Mouse (Mus musculus) T-helper 17 cell (primary cell): ENCODE data around the gene Ranbp9.

ENCODE experiments used
- in situ Hi-C, 2 experiments: fragments of 300-600 bp; cut with MboI, MseI; formaldehyde crosslinking; loops; 1 replicate in 1 of 2; 2 replicates in 1 of 2; pipeline ENCODE4 v1.15.1; 2025; ENCODE audit warnings: high pct_unique_total_duplicates in 2 of 2

The Ranbp9 gene

GRCm38 (mm10) chr13:43480957-43481858, at the start of gene Ranbp9:
Gene Ranbp9, minus strand, starts transcription at chr13:43481282.
- in situ Hi-C loops = loop anchor here in 1 of 2 experiments (5.0 kb wide), 3 partner anchors 34 to 79 kb away; no protein-coding TSS in a partner anchor

DNA sequence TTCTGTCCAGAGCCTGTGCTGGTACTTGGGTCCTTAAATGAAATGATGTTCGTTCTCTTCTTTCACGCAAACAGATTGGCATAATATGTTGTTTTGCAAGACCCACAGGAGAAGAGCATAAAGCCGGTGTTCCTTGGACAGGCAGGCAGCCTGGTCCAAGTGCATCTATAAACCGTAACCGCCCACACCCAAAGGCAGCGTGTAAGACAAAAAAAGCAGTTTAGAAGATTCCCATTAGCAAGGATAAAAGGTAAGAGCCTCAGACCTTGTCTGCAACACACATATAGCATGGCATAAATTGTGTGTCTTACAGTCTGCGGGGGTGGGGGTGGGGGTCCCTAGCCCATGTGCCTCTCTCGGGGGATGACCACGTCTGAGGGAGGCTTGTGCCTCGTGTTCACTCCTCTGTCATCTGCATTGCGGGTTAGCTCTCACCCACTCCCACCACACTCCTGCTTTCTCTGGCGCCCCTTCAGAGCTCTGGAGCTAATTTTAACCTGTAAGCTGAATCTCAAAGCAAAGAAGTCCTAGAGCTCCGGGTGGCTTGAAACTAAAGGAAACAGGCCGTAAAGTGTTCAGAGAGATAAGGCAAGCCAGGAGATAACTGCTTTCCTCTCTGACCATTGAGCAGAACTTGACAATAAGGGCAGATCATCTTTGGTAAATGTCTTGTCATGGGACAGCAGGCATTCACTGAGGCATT, 49.2 kb upstream of the Ranbp9 start:
- in situ Hi-C loops = no loop called here

DNA sequence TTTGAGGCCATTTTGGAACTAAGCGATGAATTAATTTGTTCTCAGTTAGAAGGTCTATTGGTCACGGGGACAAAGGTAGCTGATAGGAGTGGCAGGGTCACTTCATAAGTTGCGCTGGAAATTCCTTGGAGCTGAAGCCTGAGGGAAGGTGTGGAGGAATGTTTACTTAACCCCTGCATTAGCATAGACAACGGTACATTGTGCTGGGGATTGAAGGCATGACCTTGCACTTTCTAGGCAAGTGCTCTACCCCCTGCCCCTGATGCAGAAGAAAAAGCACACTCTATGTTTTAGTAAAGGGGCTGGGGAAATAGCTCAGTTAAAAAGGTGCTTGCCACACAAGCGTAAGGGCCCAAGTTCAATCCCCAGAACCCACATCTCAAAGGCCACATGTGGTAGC, 45.2 kb upstream of the Ranbp9 start:
- in situ Hi-C loops = no loop called here

- in situ Hi-C loops = no loop called here
Observed at GRCm38 (mm10) chr13:43525363-43526134, 44.5 kb upstream of the Ranbp9 start.

- in situ Hi-C loops = loop anchor here in 1 of 2 experiments (25.0 kb wide), 1 partner anchor 1912 kb away; the partner anchor contains the start of gene Tmem170b
Observed at GRCm38 (mm10) chr13:43524491-43525362, 43.6 kb upstream of the Ranbp9 start.

DNA sequence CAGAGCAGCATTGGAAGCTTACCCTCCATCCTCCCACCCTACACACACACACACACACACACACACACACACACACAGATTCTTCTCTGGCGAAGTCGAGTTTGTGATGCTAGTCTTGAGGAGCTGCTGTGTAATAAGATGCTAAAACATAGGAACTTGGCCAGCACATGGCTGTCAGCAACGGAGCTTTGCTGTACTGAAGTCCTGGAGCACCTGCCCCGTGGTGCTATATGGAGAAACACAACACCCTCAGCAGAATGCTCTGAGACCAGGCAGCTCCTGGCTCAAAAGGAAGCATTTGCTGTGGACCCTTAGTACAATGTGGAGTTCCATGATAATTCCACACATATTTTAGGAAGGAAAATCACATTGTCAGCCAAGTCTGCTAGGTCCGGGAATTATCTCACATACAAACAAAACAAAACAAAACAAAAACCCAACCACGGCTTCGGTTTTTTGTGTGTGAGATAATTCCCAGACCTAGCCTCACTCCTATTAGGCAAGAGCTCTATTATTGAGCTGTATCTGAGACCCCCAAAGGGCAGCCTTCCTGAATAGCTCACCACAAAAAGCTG, 42.9 kb upstream of the Ranbp9 start:
- in situ Hi-C loops = loop anchor here in 1 of 2 experiments (25.0 kb wide), 1 partner anchor 1912 kb away; the partner anchor contains the start of gene Tmem170b

- in situ Hi-C loops = loop anchor here in 1 of 2 experiments (25.0 kb wide), 1 partner anchor 1910 kb away; the partner anchor contains the start of gene Tmem170b
Observed at GRCm38 (mm10) chr13:43521940-43522339, 40.9 kb upstream of the Ranbp9 start.

- in situ Hi-C loops = loop anchor here in 1 of 2 experiments (25.0 kb wide), 1 partner anchor 1907 kb away; the partner anchor contains the start of gene Tmem170b
Observed at GRCm38 (mm10) chr13:43519251-43519650, 38.2 kb upstream of the Ranbp9 start.

DNA sequence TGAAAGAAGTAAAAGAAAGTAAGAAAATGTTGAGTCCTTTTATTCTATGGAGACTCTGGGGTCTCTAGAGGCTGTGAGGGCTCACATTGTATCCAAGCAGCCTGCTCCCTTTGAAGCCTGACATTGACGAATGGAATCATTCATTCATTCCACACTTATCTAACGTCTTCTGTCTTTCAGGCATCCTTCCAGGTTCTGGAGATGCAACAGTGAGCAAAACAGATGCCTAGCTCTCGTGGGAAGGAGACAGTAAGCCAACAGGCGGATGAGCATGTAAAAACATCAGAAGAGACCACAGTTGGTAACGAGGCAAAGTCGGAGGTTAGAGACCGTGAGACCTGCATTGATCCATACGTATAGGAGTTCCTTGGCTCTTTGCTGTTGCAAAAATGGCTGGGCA, 36.3 kb upstream of the Ranbp9 start:
- in situ Hi-C loops = loop anchor here in 1 of 2 experiments (25.0 kb wide), 1 partner anchor 1905 kb away; the partner anchor contains the start of gene Tmem170b

GRCm38 (mm10) chr13:43516931-43517330, 35.8 kb upstream of the Ranbp9 start:
- in situ Hi-C loops = loop anchor here in 1 of 2 experiments (25.0 kb wide), 1 partner anchor 1905 kb away; the partner anchor contains the start of gene Tmem170b

- in situ Hi-C loops = loop anchor here in 1 of 2 experiments (25.0 kb wide), 1 partner anchor 1904 kb away; the partner anchor contains the start of gene Tmem170b
Observed at GRCm38 (mm10) chr13:43516119-43516518, 35.0 kb upstream of the Ranbp9 start.

- in situ Hi-C loops = loop anchor here in 1 of 2 experiments (25.0 kb wide), 1 partner anchor 1903 kb away; the partner anchor contains the start of gene Tmem170b
Observed at GRCm38 (mm10) chr13:43514950-43515358, 33.9 kb upstream of the Ranbp9 start.

- in situ Hi-C loops = loop anchor here in 1 of 2 experiments (25.0 kb wide), 1 partner anchor 1900 kb away; the partner anchor contains the start of gene Tmem170b
Observed at GRCm38 (mm10) chr13:43512736-43513135, 31.7 kb upstream of the Ranbp9 start.

DNA sequence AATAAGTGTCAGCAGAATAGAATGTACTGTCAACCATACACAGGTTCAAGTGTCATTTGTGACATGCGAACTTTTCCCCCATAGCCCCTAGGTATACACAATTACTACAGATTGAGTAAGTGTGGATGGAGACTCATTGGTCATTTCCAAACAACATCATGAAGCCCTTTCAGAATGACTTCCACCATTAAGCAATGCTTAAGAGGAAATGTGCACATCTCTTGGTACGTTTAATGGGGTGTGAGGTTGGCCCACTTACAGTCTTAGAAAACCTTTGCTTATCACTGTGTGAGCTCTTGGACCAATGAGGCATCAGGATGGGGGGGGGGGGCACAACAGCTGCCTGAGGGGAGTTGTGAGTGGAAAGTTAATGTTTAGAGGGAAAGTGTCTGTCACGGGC, 24.7 kb upstream of the Ranbp9 start:
- in situ Hi-C loops = loop anchor here (10.0 to 25.0 kb wide), 2 partner anchors 961 to 1893 kb away; partner anchors contain the start of gene Tmem170b (in 1 of the 2)

- in situ Hi-C loops = loop anchor here (10.0 to 25.0 kb wide), 2 partner anchors 959 to 1891 kb away; partner anchors contain the start of gene Tmem170b (in 1 of the 2)
Observed at GRCm38 (mm10) chr13:43503395-43503850, 22.3 kb upstream of the Ranbp9 start.

DNA sequence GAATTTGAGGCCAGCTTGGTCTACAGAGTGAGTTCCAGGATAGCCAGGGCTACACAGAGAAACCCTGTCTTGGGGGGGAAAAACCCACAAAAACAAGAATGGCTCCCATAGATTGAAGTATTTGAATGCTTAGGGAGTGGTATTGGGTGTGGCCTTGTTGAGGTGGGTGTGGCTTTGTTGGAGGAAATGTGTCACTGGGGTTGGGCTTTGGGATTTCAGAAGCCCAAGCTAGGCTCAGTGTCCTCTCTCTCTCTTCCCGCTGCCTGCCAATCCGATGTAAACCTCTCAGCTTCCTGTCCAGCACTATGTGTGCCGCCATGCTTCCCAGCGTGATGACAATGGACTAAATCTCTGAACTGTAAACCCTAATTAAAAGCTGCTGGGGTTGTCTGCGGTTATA, 20.5 kb upstream of the Ranbp9 start:
- in situ Hi-C loops = loop anchor here (10.0 to 25.0 kb wide), 2 partner anchors 957 to 1889 kb away; partner anchors contain the start of gene Tmem170b (in 1 of the 2)

GRCm38 (mm10) chr13:43500483-43500850, 19.4 kb upstream of the Ranbp9 start:
- in situ Hi-C loops = loop anchor here (10.0 to 25.0 kb wide), 2 partner anchors 956 to 1888 kb away; partner anchors contain the start of gene Tmem170b (in 1 of the 2)

- in situ Hi-C loops = loop anchor here (10.0 to 25.0 kb wide), 2 partner anchors 955 to 1888 kb away; partner anchors contain the start of gene Tmem170b (in 1 of the 2)
Observed at GRCm38 (mm10) chr13:43499731-43500482, 18.8 kb upstream of the Ranbp9 start.
